In the genomic region with DNA sequence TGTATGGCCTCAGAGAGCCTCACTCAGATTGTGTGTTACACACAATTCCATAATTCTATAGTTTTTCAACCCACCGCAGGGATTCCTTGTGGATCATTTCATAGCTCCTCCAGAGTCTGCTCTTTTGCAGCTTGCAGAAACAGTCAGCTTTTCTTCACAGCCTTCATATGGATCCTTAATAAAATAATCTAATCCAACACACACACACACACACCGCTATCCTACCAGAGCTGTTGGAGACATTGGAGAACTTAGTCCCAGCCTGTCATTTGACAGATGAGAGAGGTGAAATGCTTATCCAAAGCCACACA, we compare ENCODE assay signal across 8 mouse cellular contexts.
A peak's percentile ranks its signal among the peaks of the same experiment; 100 is the strongest.
DNase-seq lines count a peak whose midpoint lies in the region; ATAC-seq and TF ChIP-seq lines count a peak whose summit lies in the region.

No protein-coding gene starts in this region.

- H3K27ac ChIP-seq in heart, postnatal 0 days (ENCODE audit: low read depth), result peak overlapping the region; percentile 53
- H3K27ac ChIP-seq in embryonic facial prominence, embryonic 10.5 days (replicated peaks), result peak overlapping the region; percentile 95
- H3K27ac ChIP-seq in hindbrain, embryonic 10.5 days, result peak overlapping the region; percentile 97
- peak overlapping the region; percentile 89 for H3K27ac ChIP-seq in midbrain, embryonic 15.5 days

- H3K4me2 ChIP-seq in heart, postnatal 0 days (ENCODE audit: low read depth, low read length), result peak overlapping the region; percentile 76
- peak overlapping the region; percentile 92 for H3K4me2 ChIP-seq in midbrain, embryonic 15.5 days

- no peak for TF ChIP-seq EP300 in heart, postnatal 0 days (IDR thresholded peaks at IDR 0.05; ENCODE audit: low read depth)

- no peak for DNase-seq in heart, postnatal 0 days (ENCODE audit: low spot score)
- DNase-seq in heart, adult 11 months, result no peak
- DNase-seq in embryonic facial prominence, embryonic 10.5 days (ENCODE audit: low spot score), result no peak
- no peak for DNase-seq in hindbrain, embryonic 10.5 days (ENCODE audit: low spot score)
- DNase-seq in right cerebral cortex, adult 2 months (ENCODE audit: low spot score in 2 of 2), result no peak
- DNase-seq in cerebellum, adult 11 months, result no peak
- no peak for DNase-seq in gastrocnemius, adult 18-20 months (ENCODE audit: low spot score)

- H3K9me3 ChIP-seq in heart, postnatal 0 days (replicated peaks; ENCODE audit: control insufficient read depth, low read length), result no peaks in the 10 kb centered on the region
- no peaks in the 10 kb centered on the region for H3K9me3 ChIP-seq in embryonic facial prominence, embryonic 10.5 days
- no peaks in the 10 kb centered on the region for H3K9me3 ChIP-seq in hindbrain, embryonic 10.5 days
- H3K9me3 ChIP-seq in midbrain, embryonic 15.5 days, result no peaks in the 10 kb centered on the region

- no peaks in the 10 kb centered on the region for H3K27me3 ChIP-seq in heart, postnatal 0 days (ENCODE audit: control insufficient read depth, insufficient read depth, low read length)
- H3K27me3 ChIP-seq in embryonic facial prominence, embryonic 10.5 days (replicated peaks; ENCODE audit: low read depth, poor library complexity, severe bottlenecking), result 0 out of 2 replicates have a peak, but pooled peaks cover 11% of the 10 kb centered on the region
- H3K27me3 ChIP-seq in hindbrain, embryonic 10.5 days (ENCODE audit: insufficient read depth, poor library complexity, severe bottlenecking), result peaks cover 18% of the 10 kb centered on the region
- no peaks in the 10 kb centered on the region for H3K27me3 ChIP-seq in midbrain, embryonic 15.5 days (replicated peaks)

- no peak for ATAC-seq in heart, postnatal 0 days (ENCODE audit: insufficient read depth, low read depth)
- peak; percentile 27 for ATAC-seq in midbrain, embryonic 15.5 days (replicated peaks)

- no peak for TF ChIP-seq CTCF in heart, postnatal 0 days (IDR thresholded peaks at IDR 0.05; ENCODE audit: low read depth)

- 60% methylated on average over 2 of the region's 2 CpGs for WGBS in heart, postnatal 0 days
- 76% methylated on average over 2 of the region's 2 CpGs for WGBS in embryonic facial prominence, embryonic 10.5 days
- 65% methylated on average over 2 of the region's 2 CpGs for WGBS in hindbrain, embryonic 10.5 days
- WGBS in midbrain, embryonic 15.5 days, result 53% methylated on average over 2 of the region's 2 CpGs

- H3K4me1 ChIP-seq in heart, postnatal 0 days (ENCODE audit: control insufficient read depth, insufficient read depth), result peaks cover 6% of the 10 kb centered on the region
- H3K4me1 ChIP-seq in embryonic facial prominence, embryonic 10.5 days, result peaks cover 33% of the 10 kb centered on the region
- H3K4me1 ChIP-seq in hindbrain, embryonic 10.5 days (replicated peaks), result peaks cover 30% of the 10 kb centered on the region
- H3K4me1 ChIP-seq in midbrain, embryonic 15.5 days, result peaks cover 18% of the 10 kb centered on the region

- no peak overlapping the region for H3K4me3 ChIP-seq in heart, postnatal 0 days (ENCODE audit: low read depth, low read length)
- no peak overlapping the region; the same call in 1 of the 2 replicates for H3K4me3 ChIP-seq in embryonic facial prominence, embryonic 10.5 days
- H3K4me3 ChIP-seq in hindbrain, embryonic 10.5 days, result 0 out of 2 replicates have a peak overlapping the region, but pooled peaks have one; percentile 57
- no peak overlapping the region for H3K4me3 ChIP-seq in midbrain, embryonic 15.5 days

- no peaks in the 10 kb centered on the region for H3K36me3 ChIP-seq in heart, postnatal 0 days (replicated peaks; ENCODE audit: control insufficient read depth, insufficient read depth, low read length)
- no peaks in the 10 kb centered on the region for H3K36me3 ChIP-seq in embryonic facial prominence, embryonic 10.5 days (replicated peaks)
- no peaks in the 10 kb centered on the region for H3K36me3 ChIP-seq in hindbrain, embryonic 10.5 days
- H3K36me3 ChIP-seq in midbrain, embryonic 15.5 days (replicated peaks), result no peaks in the 10 kb centered on the region

- no peak overlapping the region for H3K9ac ChIP-seq in heart, postnatal 0 days (replicated peaks; ENCODE audit: low read depth, low read length)
- peak overlapping the region; percentile 45; the same call in 1 of the 2 replicates for H3K9ac ChIP-seq in midbrain, embryonic 15.5 days
